In genomic region chr14:8082949-8083348, GRCm38 (mm10) we compare ENCODE assay signal across 24 mouse cellular contexts.
"Had no signal": no experiment of that assay in that cellular context is flagged by ENCODE, and none has a peak within 500 bp of the region (broad histone marks: within the 10 kb centered on the region; RNA-seq: fewer than 3 reads in every experiment).

No protein-coding gene starts in this region.

- H3K27ac ChIP-seq: limb, embryonic 12.5 days; limb, embryonic 15.5 days; liver, embryonic 14.5 days; lung, embryonic 15.5 days; macrophage; midbrain, embryonic 10.5 days; midbrain, embryonic 13.5 days; neural tube, embryonic 13.5 days; stomach, embryonic 15.5 days had no signal

- H3K4me3 ChIP-seq: limb, embryonic 12.5 days; limb, embryonic 15.5 days; lung, embryonic 15.5 days; megakaryocyte, embryonic 14.5 days; midbrain, embryonic 10.5 days; midbrain, embryonic 13.5 days; myocyte; neural tube, embryonic 13.5 days; stomach, embryonic 15.5 days had no signal

- H3K4me2 ChIP-seq: limb, embryonic 12.5 days; limb, embryonic 15.5 days; liver, embryonic 11.5 days; lung, embryonic 15.5 days; midbrain, embryonic 13.5 days; neural tube, embryonic 13.5 days; stomach, embryonic 15.5 days had no signal

- DNase-seq: kidney, adult 18-20 months; kidney, adult 9 months; kidney, postnatal 14 days; kidney, postnatal 4 days; left cerebral cortex, postnatal 4 days; liver, postnatal 0 days; retina, postnatal 1 day; right cerebral cortex, postnatal 25 days; spleen, adult 18-20 months; thymus, adult 18-20 months; thymus, postnatal 36 days had no signal

- H3K9me3 ChIP-seq: limb, embryonic 12.5 days; limb, embryonic 15.5 days; lung, embryonic 15.5 days; megakaryocyte, embryonic 14.5 days; midbrain, embryonic 10.5 days; midbrain, embryonic 13.5 days; neural tube, embryonic 13.5 days; stomach, embryonic 15.5 days had no signal

- ATAC-seq: liver, postnatal 0 days; midbrain, embryonic 13.5 days; midbrain, embryonic 16.5 days had no signal

- H3K9ac ChIP-seq: limb, embryonic 12.5 days; limb, embryonic 15.5 days; liver, embryonic 14.5 days; liver, postnatal 0 days; lung, embryonic 15.5 days; midbrain, embryonic 13.5 days; neural tube, embryonic 13.5 days; stomach, embryonic 15.5 days had no signal

- H3K27me3 ChIP-seq: limb, embryonic 12.5 days; limb, embryonic 15.5 days; lung, embryonic 15.5 days; megakaryocyte, embryonic 14.5 days; midbrain, embryonic 13.5 days; neural tube, embryonic 13.5 days; stomach, embryonic 15.5 days had no signal
